Mouse (Mus musculus) cerebellum, adult 9-10 months (tissue): ENCODE measurements around the gene Krtap10-10.
A peak's percentile ranks its signal among the peaks of the same experiment; 100 is the strongest.
"Not testable (repeated sequence)": the region's sequence is repeated elsewhere in the genome, so short reads cannot be mapped to it uniquely, and the experiment has no call there.

ENCODE experiments used
- DNase-seq: peaks from one replicate; pipeline ENCODE4 v3.0.0; 2022

Krtap10-10 gene

DNA sequence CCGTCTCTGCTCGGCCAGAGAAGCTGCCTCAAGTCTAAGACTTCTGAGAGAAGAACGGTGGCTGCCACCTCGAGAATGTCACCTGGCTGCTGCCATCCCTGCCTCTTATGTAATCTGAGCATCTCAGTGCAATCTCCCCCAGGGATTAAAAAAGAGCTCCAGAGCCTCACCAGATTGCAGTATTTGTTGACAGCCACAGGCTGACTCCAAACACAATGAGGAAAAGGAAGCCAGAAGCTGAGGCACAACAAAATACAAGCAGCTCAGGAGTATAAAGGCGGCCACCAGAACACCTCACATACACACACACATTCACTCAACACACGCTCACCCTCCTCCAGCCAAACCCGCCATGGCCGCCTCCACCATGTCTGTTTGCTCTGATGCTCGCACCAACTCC is at the start of gene Krtap10-10:
Krtap10-10 (plus strand) TSS at position 301 of the 400 bp plus-strand sequence.
- no peak for DNase-seq

DNA sequence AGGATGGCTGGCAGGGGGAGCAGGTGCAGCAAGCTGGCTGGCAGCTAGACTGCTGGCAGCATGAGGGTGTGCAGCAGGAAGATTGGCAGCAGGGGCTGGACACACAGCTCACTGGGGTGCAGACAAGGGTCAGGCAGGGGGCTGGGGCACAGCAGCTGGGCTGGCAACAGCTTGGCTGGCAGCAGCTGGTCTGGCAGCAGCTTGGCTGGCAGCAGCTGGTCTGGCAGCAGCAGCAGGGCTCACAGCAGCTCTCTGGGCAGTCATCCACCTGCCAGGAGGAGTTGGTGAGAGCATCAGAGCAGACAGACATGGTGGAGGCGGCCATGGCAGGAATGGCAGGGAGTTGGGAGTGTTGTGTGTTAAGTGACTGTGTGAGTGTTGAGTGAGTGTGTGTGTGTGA is 47.9 kb upstream of the Krtap10-10 start, which contains the start of gene Gm7137:
Gm7137 (minus strand) TSS at position 325 of the 400 bp plus-strand sequence.
- not testable (repeated sequence) for DNase-seq

DNA sequence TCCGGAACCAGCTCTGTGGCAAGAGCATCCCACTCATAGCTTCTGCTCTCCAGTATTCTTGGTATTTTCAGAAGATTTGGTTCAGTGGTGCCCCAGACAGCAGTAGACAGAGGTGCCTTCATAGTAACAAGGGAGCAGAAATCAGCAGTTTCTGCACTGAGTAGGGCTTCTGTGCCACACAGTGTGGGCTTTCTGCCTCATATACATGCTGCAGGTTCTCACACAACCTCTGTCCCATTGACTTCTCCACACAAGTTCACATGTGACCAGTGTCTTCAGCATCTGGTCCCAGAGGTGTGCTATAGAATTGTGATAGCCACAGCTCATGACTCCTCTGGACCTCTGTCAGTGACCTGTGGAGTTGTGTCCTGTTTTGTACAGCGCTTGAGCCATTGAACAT is 47.1 kb upstream of the Krtap10-10 start:
- no peak for DNase-seq

DNA sequence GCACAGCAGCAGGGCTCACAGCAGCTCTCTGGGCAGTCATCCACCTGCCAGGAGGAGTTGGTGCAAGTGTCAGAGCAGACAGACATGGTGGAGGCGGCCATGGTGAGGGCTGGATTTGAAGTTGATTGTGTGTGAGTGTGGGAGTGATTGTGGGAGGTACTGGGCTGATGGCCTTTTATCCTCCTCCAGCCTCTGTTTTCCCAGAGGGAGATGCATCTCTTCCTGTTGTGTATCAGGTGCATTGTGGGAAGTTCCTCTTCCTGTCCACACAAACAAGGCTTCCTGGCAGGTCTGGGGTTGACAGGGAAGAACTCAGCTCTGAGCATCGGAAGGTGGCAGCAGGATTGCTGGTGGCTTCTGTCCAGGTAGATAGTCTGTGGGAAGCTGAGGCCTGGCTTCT is 40.8 kb upstream of the Krtap10-10 start, which contains the start of gene Gm9639:
Gm9639 (minus strand) TSS at position 101 of the 400 bp plus-strand sequence.
- no peak for DNase-seq

DNA sequence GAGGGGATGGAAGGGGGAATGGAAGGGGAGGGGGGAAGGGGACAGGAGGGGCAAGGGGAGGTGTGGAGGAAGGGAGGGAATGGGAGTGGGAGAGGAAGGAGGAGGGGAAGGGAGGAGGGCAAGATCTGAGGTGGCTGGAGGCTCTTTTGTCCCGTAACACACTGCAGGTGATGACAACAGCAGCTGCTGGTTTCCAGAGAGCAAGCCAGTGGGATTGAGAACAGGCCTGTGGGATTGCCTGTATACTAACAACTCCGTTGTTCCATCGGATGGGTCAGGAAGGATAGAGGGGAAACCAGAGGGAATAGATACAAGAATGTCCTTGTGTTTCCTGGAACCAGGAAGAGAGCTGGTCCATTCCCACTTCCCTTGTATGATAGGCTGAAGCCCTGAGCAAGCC is 38.1 kb upstream of the Krtap10-10 start:
- no peak for DNase-seq

DNA sequence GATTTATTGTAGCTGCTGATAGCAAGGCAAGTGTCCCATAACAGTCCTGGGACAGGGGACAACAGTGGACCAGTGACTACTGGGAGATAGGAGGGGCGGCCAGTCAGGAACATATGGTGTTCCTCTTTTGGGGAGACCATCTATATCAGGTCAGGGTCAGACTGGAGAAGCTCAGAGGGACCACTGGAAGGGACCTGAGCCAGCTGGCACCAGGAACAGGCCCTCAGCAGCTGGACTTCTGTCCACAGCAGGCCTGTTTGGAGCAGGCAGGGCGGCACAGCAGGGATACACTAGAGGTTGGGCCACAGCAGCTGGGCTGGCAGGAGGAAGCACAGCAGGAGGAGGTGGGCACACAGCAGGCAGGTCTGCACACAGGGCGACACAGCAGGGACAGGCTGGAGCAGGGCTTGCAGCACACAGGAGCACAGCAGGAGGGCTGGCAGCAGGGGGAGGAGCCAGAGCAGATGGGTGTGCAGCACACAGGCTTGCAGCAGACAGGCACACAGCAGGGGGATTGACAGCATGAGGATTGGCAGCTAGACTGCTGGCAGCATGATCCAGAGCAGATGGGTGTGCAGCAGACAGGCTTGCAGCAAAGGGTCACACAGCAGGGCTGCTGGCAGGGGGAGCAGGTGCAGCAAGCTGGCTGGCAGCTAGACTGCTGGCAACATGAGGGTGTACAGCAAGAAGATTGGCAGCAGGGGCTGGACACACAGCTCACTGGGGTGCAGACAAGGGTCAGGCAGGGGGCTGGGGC is 37.4 kb upstream of the Krtap10-10 start:
- DNase-seq, result peak; percentile 26

DNA sequence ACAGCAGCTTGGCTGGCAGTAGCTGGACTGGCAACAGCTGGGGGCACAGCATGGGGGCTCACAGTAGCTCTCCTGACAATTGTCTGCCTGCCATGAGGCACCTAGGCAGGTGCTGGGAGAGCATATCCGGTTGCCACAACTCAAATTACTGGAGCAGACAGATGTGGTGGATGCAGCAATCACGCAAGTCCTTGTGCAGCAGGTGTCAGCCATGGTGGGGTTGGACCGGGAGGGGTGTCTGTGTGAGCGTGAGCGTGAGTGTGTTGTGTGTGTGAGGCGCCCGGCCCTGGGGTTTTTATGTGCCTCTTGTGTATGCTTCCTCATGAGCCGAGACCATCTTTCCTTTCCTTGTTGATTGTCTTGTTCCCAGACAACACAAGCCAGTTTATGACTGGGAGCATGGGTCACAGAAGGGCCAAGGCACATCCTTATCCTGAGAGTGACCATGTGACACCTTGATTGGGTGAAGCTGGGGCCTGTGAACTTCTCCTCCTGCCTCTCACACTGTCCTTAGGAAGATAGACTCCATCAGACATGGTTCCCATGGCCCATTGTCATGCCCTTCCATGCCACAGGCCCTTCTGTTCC is 36.7 kb upstream of the Krtap10-10 start, which contains the start of gene Gm19668:
Gm19668 (minus strand) TSS at position 213 of the 588 bp plus-strand sequence.
- no peak for DNase-seq

DNA sequence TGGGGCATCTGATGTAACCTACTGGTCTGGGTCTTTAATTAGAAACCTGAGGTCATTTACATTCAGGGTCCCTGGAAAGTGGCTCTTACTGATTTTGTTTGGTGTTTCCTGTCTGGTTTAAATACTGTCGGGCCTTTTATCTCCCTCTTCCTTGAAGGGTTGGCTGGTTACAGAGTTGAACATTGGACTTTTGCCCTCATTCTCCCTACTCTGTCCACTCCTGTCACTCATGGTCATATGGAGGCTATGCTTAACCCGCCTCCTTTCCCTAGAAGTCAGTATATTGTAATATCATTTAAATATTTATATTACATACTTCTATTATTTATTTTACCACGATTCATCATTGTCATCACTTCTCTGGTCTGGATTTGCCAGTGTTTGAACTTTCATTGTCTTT is 31.7 kb upstream of the Krtap10-10 start:
- no peak for DNase-seq

DNA sequence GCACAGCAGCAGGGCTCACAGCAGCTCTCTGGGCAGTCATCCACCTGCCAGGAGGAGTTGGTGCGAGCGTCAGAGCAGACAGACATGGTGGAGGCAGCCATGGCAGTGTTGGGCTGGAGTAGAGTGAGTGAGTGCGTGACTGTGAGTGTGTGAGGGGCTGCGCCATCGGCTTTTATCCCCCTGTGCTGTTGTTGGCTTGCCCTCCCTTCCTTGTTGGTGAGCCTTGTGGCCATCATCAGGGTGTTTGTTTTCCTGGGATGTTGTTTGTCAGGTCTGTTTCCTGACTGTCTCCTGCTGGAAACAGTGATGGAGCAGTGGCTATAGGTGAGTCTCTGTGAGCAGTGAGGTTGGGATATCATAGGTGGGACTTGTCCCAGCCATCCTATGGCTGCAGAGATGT is 24.0 kb upstream of the Krtap10-10 start, which contains the start of gene Gm9507:
Gm9507 (minus strand) TSS at position 101 of the 400 bp plus-strand sequence.
- no peak for DNase-seq

DNA sequence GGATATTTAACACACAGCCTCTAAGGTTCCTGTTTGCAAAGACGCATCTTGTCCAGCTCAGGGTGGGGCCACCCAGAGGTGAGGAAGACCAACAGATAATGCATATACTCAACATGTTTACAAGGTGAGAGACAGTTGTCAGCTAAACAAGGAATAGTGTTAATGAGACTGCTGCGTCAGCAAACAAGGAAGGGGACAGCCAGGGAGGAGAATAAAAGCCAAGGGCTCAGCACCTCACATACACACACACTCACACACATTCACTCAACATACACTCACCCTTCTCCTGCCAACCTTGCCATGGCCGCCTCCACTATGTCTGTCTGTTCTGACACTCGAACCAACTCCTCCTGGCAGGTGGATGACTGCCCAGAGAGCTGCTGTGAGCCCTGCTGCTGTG is 21.4 kb upstream of the Krtap10-10 start, which contains the start of gene Gm2696:
Gm2696 (plus strand) TSS at position 301 of the 400 bp plus-strand sequence.
- no peak for DNase-seq

DNA sequence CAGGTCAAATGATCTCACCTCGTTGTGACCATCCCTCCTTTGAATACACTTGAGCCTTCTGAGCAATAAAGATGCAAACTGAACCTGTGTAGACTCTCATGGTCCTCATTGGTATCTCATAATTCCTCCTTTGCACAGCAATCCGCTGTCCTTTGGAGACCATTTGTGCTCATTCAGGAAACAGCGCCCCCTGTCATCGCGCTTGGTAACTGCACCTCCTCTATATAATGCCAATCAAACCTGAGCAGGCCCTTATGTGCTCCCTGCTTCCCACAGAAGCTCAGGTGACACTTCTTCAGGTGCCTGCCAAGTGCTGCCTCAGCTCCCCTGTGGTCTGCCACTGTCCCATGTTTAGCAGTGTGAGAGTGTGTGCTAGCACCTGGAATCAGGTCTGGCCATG is 20.2 kb upstream of the Krtap10-10 start:
- no peak for DNase-seq

DNA sequence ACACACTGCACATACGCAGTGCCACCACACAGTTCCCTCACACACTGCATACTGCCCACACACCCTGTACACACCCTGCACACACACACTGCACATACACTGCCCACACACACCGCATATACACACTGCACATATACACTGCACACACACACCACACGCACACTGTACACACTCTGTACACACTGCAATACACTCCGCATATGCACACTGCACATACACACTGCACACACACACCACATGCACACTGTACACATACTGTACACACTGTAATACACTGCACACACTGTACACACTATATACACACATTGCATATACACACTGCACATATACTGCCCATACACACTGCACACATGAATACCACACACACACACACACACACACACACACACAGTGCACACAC is 17.2 kb upstream of the Krtap10-10 start:
- DNase-seq, result no peak

DNA sequence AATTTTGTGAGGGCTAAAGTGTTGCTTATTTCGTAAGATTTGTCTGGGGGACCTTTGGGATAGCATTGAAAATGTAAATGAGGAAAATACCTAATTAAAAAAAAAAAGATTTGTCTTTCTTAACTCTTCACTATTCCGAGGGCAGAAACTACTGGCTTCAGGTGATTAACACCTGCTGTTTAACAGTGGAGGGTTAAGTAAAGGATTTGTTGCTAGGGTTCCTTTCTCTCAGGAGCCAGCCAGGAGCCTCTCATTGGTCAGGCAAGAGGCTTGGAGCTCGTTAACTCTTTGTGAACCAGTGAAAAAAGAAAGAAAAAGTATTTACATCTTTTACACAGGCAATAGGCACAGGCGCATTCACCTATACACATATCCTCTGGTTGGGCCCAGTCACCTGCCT is 16.5 kb upstream of the Krtap10-10 start:
- DNase-seq, result no peak

DNA sequence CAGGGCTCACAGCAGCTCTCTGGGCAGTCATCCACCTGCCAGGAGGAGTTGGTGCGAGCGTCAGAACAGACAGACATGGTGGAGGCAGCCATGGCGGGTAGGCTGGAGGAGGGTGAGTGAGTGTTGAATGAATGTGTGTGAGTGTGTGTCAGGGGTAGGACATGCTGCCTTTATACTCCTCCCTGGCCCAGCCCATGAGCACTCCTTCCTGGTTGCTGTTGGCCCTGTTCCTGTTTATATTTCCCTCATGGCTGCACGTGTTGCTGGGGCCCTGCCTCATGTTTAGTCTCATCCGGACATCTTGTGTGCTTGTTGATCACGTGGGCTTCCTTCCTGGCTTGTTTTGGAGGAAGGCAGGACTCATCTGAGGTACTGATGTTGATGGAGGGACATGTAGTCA is 8.8 kb upstream of the Krtap10-10 start, which contains the start of gene Krtap10-4:
Krtap10-4 (minus strand) TSS at position 145 of the 400 bp plus-strand sequence.
- DNase-seq, result no peak

DNA sequence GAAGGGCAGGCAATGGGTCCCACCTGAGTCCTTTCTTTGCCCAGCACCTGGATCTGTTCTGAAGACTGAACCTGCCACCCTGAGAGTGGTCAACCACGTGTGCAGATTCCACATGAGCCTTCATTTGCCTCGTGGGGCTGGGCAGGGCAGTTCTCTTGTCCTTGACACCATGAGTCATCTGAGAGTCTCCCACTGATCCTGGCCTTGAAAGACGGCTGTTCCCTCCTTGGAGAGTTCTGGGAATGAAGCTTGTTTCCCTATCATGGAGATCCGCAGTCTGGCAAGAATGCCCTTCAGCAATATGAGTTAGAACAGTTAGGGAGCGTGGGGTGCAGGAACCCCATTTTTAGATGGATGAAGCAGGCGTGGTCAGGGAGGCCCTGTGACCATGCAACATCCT is 3.3 kb downstream of the Krtap10-10 start:
- no peak for DNase-seq

DNA sequence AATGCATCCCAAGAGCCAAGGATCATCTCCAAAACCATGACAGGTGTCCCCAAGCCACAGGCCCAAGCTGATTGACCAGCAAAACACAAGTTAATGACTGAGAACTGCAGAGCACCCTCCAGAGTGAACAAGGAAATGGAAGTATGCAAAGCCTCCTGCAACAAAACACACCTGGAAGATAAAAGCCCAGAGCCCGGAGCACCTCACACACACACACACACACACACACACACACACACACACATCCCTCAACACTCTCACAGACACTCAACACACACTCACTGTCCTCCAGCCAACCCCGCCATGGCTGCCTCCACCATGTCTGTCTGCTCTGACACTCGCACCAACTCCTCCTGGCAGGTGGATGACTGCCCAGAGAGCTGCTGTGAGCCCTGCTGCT is 10.8 kb downstream of the Krtap10-10 start, which contains the start of gene Gm36176:
Gm36176 (plus strand) TSS at position 301 of the 400 bp plus-strand sequence.
- DNase-seq, result no peak

DNA sequence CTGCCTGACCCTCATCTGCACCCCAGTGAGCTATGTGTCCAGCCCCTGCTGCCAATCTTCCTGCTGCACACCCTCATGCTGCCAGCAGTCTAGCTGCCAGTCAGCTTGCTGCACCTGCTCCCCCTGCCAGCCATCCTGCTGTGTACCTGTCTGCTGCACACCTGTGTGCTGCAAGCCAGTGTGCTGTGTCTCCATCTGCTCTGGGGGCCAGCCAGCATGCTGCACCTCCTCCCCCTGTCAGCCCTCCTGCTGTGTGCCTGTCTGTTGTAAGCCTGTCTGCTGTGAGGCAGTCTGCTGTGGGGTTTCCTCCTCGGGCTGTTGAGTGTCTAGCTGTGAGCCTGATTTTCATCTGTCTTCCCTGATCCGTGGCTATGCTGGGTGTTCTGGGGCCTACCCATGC is 11.2 kb downstream of the Krtap10-10 start:
- DNase-seq, result peak; percentile 51

DNA sequence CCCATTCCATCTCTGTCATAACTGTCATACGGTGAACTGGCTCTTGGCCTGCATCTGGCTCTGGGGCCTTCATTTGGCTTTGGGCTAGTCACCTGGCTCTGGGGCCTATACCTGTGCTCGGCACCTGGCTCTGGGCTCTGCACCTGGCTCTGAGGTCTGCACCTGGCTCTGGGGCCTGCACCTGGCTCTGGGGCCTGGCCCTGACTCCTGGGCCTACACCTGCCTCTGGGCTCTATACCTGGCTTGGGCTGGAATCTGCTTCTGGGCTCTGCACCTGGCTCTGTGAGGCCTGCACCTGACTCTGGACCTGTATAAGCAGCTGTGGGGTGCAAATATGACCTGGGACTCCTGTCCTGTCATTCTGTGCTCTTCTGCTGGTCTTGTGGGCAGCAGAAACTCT is 11.8 kb downstream of the Krtap10-10 start:
- no peak for DNase-seq

DNA sequence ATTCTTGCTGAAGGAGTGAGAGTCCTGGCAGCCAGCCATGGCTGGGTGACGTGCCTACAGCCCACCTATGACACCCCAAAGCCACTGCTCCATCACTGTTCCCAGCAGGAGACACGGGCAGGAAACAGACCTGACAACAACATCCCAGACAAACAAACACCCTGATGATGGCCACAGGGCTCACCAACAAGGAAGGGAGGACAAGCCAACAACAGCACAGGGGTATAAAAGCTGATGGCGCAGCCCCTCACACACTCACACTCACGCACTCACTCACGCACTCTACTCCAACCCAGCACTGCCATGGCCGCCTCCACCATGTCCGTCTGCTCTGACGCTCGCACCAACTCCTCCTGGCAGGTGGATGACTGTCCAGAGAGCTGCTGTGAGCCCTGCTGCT is 16.8 kb downstream of the Krtap10-10 start, which contains the start of gene Gm10318:
Gm10318 (plus strand) TSS at position 301 of the 400 bp plus-strand sequence.
- no peak for DNase-seq

DNA sequence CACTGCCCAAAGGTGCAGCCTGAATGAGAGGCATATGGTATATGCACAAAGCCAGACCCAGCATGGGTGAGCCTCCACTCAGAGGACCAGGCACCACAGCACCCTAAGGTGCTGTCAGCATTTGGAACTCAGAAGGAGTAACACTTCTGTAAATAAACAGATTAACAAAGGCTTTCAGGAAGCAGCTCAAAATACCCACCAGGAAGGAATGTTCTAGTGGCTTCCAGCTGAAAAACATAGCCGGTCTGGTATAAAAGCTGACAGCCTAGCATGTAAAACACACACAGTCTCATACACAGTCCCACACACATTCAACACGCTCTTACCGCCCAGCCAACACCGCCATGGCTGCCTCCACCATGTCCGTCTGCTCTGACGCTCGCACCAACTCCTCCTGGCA is 25.9 kb downstream of the Krtap10-10 start, which contains the start of gene Gm3285:
Gm3285 (plus strand) TSS at position 301 of the 400 bp plus-strand sequence.
- DNase-seq, result no peak

DNA sequence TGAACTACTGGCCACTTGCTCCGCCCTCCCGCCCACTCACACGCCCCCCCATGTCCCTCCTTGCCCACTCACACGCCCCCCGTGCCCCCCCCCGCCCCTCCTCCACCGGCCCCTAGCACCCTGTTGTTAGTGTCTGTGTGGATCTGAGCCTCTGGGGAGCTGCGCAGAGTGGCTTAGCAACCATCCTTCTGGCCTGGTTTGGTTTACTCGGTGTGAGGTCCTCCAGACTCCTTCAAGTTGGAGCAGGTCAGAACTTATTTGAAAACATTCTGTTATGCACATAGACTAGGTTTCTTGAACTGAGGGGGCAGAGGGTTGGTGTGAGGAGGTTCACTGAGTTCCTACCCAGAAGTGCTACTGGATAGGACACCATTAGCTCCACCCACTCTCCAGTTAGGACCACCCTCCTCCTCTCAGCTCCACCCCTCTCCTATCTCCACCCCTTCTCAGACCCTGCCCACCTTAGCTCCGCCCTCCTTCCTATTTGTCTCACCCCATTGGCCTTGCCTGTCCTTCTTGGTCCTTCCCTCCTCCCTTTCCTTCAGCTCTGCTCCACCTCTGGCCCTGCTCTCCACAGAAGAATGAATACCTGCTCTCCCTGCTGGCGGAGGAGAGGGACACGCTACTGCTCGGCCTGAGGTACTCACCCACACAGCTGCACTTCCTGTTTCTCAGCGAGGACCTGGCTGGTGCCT is 28.5 kb downstream of the Krtap10-10 start:
- DNase-seq, result peak; percentile 47

DNA sequence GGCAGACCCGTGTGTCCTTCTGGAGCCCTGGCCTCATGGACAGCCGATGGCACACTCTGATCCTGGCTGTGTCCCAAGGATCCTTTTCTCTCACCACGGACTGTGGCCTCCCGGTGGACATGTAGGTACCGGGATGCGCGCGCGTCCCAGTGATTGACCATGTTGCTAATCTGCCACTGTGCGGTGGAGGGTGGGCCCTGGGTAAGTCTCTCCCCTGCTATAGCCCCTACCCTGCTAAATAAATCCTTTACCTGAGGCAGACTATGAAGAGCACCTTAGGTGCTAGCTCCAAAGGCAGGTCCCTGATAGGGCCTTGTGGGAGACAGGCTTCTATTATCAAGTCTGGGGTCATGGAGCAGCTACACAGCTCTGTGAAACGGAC is 29.0 kb downstream of the Krtap10-10 start:
- no peak for DNase-seq

DNA sequence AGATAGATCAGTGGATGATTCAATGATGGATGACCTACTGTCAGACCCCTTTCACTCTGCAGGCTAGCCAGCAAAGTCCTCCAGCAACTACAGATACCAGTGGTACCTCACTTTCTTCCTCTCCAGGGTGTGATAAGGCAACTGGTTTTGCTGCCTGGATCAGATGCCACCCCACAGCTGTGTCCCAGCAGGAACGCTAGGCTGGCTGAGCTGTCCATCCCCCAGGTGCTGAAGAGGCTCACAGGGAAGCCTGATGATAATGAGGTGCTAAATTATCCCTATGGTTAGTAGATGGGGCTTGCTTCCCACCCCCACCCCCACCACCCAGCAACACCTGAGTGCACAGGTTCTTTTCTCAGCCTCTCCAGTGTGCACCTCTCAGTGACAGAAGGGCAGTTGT is 31.8 kb downstream of the Krtap10-10 start:
- DNase-seq, result no peak
